Mouse (Mus musculus) myocyte (in vitro differentiated cells): ENCODE measurements around the gene Omg. TPM values are rescaled to one million over a fixed set of nuclear protein-coding genes. Genes with fewer than 3 reads are reported as not detected.

Experiments used
- H3K27me3 ChIP-seq: one replicate; pipeline ENCODE4 v1.6.1; 2011; ENCODE audit not compliant: control insufficient read depth, insufficient read depth, insufficient read length
- H3K36me3 ChIP-seq: one replicate; pipeline ENCODE4 v1.6.1; 2011; ENCODE audit not compliant: control insufficient read depth, insufficient read depth
- H3K4me2 ChIP-seq: one replicate; pipeline ENCODE4 v1.6.1; 2011; ENCODE audit warnings: low read depth, control low read depth
- H3K4me3 ChIP-seq: one replicate; pipeline ENCODE4 v1.5.1; 2011; ENCODE audit warnings: mild to moderate bottlenecking, control low read depth, moderate library complexity
- H3K79me2 ChIP-seq: one replicate; pipeline ENCODE4 v1.6.1; 2011; ENCODE audit not compliant: control insufficient read depth, insufficient read depth
- H3ac ChIP-seq: one replicate; pipeline ENCODE4 v1.6.1; 2011; ENCODE audit not compliant: control insufficient read depth, insufficient read length
- CEBPB ChIP-seq: IDR thresholded peaks from 2 replicates; pipeline ENCODE4 v1.6.1; 2011; ENCODE audit warnings: mild to moderate bottlenecking, moderate library complexity; ENCODE audit not compliant: poor library complexity, insufficient read depth, severe bottlenecking
- E2F4 ChIP-seq: IDR thresholded peaks from one replicate; pipeline ENCODE4 v1.6.1; 2011; ENCODE audit warnings: mild to moderate bottlenecking, control low read depth, moderate library complexity; ENCODE audit not compliant: insufficient read depth
- MAX ChIP-seq: IDR thresholded peaks from one replicate; pipeline ENCODE4 v1.6.1; 2011; ENCODE audit warnings: low read depth, mild to moderate bottlenecking, control low read depth
- MYOD1 ChIP-seq, 3 experiments: IDR thresholded peaks; one replicate each; pipeline ENCODE4 v1.6.1; 2011; ENCODE audit warnings: control low read depth in 2 of 3, low read depth in 2 of 3, mild to moderate bottlenecking in 2 of 3, moderate library complexity in 1 of 3; ENCODE audit not compliant: insufficient read length in 2 of 3, control insufficient read depth in 1 of 3
- MYOG ChIP-seq, 3 experiments: IDR thresholded peaks; one replicate each; pipeline ENCODE4 v1.6.1; 2011; ENCODE audit warnings: control low read depth in 2 of 3, low read depth in 2 of 3, mild to moderate bottlenecking in 2 of 3; ENCODE audit not compliant: insufficient read length in 2 of 3, control insufficient read depth in 1 of 3, insufficient read depth in 1 of 3
- POLR2A ChIP-seq: IDR thresholded peaks from one replicate; pipeline ENCODE4 v1.6.1; 2011; ENCODE audit warnings: low read depth, mild to moderate bottlenecking, control low read depth, moderate library complexity; ENCODE audit not compliant: insufficient read length
- POLR2AphosphoS2 ChIP-seq: IDR thresholded peaks from one replicate; pipeline ENCODE4 v1.6.1; 2011; ENCODE audit warnings: low read depth, control low read depth; ENCODE audit not compliant: insufficient read length
- REST ChIP-seq: IDR thresholded peaks from one replicate; pipeline ENCODE4 v1.6.1; 2011; ENCODE audit warnings: mild to moderate bottlenecking, control low read depth, moderate library complexity; ENCODE audit not compliant: insufficient read depth, insufficient read length
- SRF ChIP-seq: IDR thresholded peaks from one replicate; pipeline ENCODE4 v1.6.1; 2011; ENCODE audit warnings: low read depth; ENCODE audit not compliant: control insufficient read depth, insufficient read length
- TCF12 ChIP-seq: IDR thresholded peaks from one replicate; pipeline ENCODE4 v1.6.1; 2011; ENCODE audit warnings: mild to moderate bottlenecking, control low read depth; ENCODE audit not compliant: poor library complexity, insufficient read depth, severe bottlenecking
- TCF3 ChIP-seq: IDR thresholded peaks from one replicate; pipeline ENCODE4 v1.6.1; 2011; ENCODE audit warnings: low read depth, control low read depth; ENCODE audit not compliant: insufficient read length
- USF1 ChIP-seq: IDR thresholded peaks from one replicate; pipeline ENCODE4 v1.6.1; 2011; ENCODE audit warnings: low read depth, mild to moderate bottlenecking, control low read depth, moderate library complexity
- polyA plus RNA-seq: library from polyadenylated mRNA; unstranded; fragments of >200 nt; fragmentation: generic; extraction: Trizol; gene quantifications from one replicate; pipeline ENCODE4 v1.2.1, GENCODE M21; 2012; ENCODE audit warnings: missing spikeins

Gene Omg
- polyA plus RNA-seq, 1 experiment, result 0.05 TPM

GRCm38 (mm10) chr11:79519299-79519698 lies 15.4 kb upstream of the Omg start:
- Histone ChIP-seq H3ac (no peak overlapping the region), H3K4me3 (no peak overlapping the region), H3K79me2 (no peaks in the 10 kb centered on the region), H3K4me2 (peak overlapping the region; percentile 60), H3K27me3 (no peaks in the 10 kb centered on the region), H3K36me3 (no peaks in the 10 kb centered on the region)
- TF ChIP-seq MAX (no peak), CEBPB (no peak), TCF3 (no peak), POLR2AphosphoS2 (no peak), MYOG (IDR thresholded peaks at IDR 0.05; ENCODE audit: control insufficient read depth in 1 of 3, insufficient read depth in 1 of 3, insufficient read length in 2 of 3, low read depth in 2 of 3) (no peak), SRF (no peak), POLR2A (no peak)

DNA sequence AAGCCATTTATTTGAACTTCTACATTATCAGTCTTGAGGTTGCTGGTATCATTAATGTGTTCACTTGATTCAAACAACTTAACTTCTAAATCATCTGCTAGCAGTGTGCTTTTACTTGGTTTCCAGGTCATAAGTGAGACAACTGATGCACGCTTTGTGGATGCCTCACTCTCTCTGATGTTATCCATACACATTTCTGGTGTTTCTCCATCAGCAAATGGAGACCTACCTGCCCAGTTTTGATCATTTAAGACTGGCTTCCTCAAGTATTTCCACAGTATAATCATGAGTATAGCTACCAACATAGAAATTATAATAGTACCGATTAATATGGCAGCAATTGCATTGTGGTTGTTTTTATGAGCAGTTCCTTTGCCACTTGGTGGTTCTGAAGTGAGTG lies 11.9 kb upstream of the Omg start:
- no peak overlapping the region for H3K4me2 ChIP-seq
- no peaks in the 10 kb centered on the region for H3K27me3 ChIP-seq
- no peaks in the 10 kb centered on the region for H3K79me2 ChIP-seq
- no peaks in the 10 kb centered on the region for H3K36me3 ChIP-seq
- TF ChIP-seq MYOG (IDR thresholded peaks at IDR 0.05; ENCODE audit: control insufficient read depth in 1 of 3, insufficient read depth in 1 of 3, insufficient read length in 2 of 3, low read depth in 2 of 3), result no peak
- TF ChIP-seq POLR2AphosphoS2, result no peak
- no peak for TF ChIP-seq MAX
- no peak for TF ChIP-seq TCF3
- TF ChIP-seq REST, result no peak
- H3ac ChIP-seq, result no peak overlapping the region
- H3K4me3 ChIP-seq, result no peak overlapping the region

- TF ChIP-seq MAX (no peak), SRF (no peak), TCF3 (no peak), TCF12 (no peak), USF1 (no peak), REST (no peak), CEBPB (no peak), POLR2AphosphoS2 (no peak), MYOD1 (IDR thresholded peaks at IDR 0.05; ENCODE audit: control insufficient read depth in 1 of 3, insufficient read length in 2 of 3, low read depth in 2 of 3) (no peak), E2F4 (no peak)
- Histone ChIP-seq H3K27me3 (no peaks in the 10 kb centered on the region), H3K4me3 (no peak overlapping the region), H3K4me2 (no peak overlapping the region), H3K79me2 (no peaks in the 10 kb centered on the region), H3ac (no peak overlapping the region), H3K36me3 (no peaks in the 10 kb centered on the region)
These were observed 11.4 kb upstream of the Omg start for GRCm38 (mm10) chr11:79515331-79515730.

DNA sequence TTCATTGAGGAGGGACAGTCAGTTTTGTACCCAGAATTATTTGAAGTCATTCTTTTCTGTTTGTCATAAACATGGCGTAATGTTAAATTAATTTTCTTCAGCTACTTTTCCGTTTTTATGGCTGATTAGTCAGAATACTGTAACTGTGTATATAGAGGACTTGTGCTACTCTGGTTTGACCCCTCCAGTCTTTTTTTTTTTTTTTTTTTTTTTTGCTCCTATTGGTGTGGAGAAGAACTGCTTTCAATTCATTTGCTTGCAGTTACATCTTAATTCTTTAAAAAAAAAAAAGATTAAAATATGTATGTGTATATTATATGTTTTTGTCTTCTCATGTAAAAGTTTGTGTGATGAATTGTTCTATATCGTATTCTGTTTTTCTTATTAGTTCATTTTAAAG lies 8.1 kb upstream of the Omg start:
- no peak overlapping the region for H3ac ChIP-seq
- no peaks in the 10 kb centered on the region for H3K36me3 ChIP-seq
- no peak overlapping the region for H3K4me2 ChIP-seq
- TF ChIP-seq E2F4 (no peak), MAX (no peak), TCF3 (no peak), TCF12 (no peak), POLR2A (no peak), MYOG (IDR thresholded peaks at IDR 0.05; ENCODE audit: control insufficient read depth in 1 of 3, insufficient read depth in 1 of 3, insufficient read length in 2 of 3, low read depth in 2 of 3) (no peak), MYOD1 (IDR thresholded peaks at IDR 0.05; ENCODE audit: control insufficient read depth in 1 of 3, insufficient read length in 2 of 3, low read depth in 2 of 3) (no peak), POLR2AphosphoS2 (no peak)
- H3K79me2 ChIP-seq, result no peaks in the 10 kb centered on the region
- H3K27me3 ChIP-seq, result no peaks in the 10 kb centered on the region
- H3K4me3 ChIP-seq, result no peak overlapping the region

- Histone ChIP-seq H3K79me2 (no peaks in the 10 kb centered on the region), H3K36me3 (no peaks in the 10 kb centered on the region), H3K27me3 (no peaks in the 10 kb centered on the region), H3K4me2 (no peak overlapping the region), H3K4me3 (no peak overlapping the region), H3ac (no peak overlapping the region)
- TF ChIP-seq TCF3 (no peak), POLR2AphosphoS2 (no peak), E2F4 (no peak), SRF (no peak), MYOD1 (IDR thresholded peaks at IDR 0.05; ENCODE audit: control insufficient read depth in 1 of 3, insufficient read length in 2 of 3, low read depth in 2 of 3) (no peak), POLR2A (no peak), MAX (no peak), MYOG (IDR thresholded peaks at IDR 0.05; ENCODE audit: control insufficient read depth in 1 of 3, insufficient read depth in 1 of 3, insufficient read length in 2 of 3, low read depth in 2 of 3) (no peak)
These were observed 622 bp upstream of the Omg start for GRCm38 (mm10) chr11:79504506-79504905.
